Mouse (Mus musculus) right cerebral cortex, postnatal 4 days (tissue): Measurements from ENCODE around the gene Apol8.
A peak's percentile ranks its signal among the peaks of the same experiment; 100 is the strongest.

Experiments
- DNase-seq: peaks from one replicate; pipeline ENCODE4 v3.0.0-alpha.2; 2022

Gene Apol8

DNA sequence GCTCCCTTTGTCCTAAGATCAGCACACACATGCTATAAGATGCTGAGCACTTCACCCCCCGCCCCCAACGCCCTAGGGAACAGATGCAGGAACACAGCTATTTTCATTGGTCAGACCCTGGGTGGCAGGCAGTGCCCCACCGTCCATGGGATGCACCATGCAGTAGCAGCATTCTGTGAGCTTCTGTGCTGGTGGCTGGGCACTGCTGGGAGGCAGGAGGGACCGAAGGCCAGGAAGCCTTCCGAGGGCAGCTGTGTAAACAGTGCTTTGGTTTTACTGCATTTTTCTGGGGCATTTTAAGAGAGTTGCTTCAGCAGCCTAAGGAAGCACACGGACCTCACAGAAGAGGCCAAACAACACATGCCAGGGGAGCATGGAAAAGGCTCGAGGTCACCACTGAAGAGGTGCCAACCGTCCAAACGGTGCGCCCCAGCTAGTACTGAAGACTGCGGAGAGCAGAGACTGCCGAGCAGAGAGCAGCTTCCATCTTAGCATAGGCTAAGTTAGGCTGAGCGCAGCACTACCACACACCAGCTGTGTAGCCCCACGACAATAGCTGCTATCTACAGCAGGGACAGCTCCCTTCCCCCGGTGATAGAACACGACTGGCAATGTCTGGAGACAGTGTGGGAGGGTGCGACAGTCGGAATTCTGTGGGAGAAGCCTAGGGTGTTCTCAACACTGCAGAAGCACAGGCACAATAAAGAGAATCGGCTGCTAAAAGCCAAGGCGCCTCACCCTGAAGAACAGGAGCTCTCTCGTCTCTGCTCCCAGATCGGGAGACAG, 27.4 kb upstream of the Apol8 start:
- no peak for DNase-seq

DNA sequence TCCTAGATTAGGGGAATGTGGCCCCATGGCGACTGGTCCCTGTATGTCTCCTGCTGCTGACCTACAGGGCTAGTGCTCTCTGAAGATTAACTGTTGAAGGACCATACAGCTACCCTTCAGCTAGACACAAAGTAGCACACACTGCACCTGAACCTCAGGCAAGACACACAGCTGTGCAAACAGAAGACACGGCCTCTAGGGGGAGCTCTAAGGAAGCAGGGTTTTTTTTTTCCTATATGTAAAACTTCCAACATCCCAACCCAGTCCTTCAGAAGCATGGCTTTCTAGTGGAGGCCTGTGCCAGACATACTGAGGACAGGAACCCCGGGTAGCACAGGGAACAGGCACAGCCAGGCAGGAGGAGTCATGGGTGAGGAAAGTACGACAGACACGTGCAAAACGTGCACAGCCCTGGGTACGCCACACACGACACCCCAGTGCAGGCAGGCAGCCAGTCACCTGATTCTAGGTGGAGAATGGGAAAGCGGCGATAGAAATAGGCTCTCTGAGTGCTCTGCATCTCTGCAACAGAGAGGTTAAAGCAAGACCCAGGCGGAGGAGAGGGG, 25.7 kb upstream of the Apol8 start:
- no peak for DNase-seq

DNA sequence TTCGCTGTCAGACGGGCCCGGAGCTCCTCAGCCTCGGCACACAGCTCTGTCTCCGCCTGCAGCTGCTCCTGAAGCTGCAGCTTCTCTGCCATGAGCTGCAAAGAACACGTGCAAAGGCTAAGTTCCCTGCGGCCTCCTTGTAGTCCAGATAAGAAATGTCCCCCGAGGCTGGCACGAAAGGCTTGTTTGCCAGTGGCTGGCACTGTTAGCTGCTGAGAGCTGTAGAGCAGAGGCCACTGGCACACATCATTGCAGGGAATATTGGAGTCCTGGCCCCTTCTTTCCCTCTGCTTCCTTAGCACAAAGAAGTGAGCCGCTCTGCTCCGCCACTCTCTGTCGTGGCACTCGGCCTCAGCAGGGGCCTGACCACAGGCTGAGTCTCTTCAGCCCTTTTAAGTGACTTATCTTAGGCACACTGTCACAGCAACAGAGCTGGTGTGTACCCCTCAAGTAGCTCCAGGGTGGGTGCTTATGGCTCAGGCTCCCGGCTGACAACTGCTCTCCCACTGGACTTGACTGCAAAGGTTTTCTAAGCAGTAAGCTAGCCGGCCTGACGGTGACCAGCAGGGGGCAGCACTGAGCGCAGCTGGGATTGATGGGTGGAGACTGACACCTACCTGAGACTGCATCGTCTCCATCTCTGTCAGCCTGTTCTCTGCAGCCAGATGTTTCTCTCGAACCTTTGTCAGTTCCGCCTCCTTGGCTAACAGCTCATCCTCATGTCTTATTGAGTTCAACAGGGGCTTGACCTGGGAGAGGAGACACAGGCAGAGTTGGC, 18.6 kb upstream of the Apol8 start:
- DNase-seq: peak; percentile 85

DNA sequence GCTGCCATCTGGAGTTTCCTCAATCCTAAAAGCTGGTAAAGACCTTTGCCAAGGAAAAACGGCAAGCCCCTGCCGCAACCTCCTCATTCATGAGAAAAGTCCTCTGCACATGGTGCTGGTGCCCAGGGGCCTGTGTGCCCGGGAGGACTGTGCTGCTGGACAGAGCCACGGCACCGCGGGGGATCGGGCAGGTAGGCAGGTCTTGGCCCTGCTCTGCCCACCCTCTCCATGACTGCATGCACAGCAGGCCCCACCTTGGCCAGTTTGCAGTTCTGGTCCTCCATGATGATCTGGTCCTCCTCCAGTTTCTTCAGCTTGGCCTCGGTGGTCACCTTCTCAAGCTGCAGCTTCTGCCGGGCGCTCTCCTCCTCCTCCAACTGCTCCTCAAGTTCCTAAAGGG, 17.5 kb upstream of the Apol8 start:
- DNase-seq: no peak

DNA sequence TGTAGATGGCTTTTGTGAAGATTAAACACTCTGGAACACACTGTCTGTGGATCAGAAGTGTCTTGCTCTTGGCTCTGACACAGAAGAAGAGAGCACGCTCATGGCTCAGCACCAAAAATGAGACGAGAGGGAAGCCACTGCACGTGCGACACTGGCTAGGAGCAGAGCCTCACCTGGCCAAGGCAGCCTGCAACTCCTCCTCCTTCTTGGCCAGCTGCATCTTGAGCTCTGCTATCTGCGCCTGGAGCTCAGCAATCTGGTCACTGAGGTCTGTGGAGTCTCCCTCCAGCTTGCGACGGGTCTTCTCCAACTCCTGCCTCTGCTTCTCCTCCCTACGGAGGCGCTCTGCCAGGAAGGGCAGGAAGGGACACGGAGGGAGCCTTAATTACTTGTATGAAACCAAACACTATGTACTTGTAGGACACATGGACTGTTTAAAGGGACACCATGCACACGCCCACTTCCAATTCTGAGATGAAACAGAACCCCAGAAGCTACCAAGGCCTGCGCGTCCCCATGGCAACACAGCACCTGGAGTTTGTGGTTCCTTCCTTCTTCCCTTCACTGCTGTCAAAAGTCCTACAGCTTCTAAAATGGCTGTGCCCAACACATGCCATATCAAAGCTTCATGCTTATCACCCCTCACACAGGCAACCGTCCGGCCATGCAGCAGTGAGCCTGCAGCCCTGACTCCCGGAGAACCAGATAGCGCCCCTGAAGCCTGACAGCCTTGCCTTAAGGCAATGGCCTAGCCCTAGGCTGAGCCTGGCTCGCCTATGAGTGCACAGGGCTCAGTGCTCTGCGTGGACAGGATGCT, 16.5 kb upstream of the Apol8 start:
- DNase-seq: no peak

DNA sequence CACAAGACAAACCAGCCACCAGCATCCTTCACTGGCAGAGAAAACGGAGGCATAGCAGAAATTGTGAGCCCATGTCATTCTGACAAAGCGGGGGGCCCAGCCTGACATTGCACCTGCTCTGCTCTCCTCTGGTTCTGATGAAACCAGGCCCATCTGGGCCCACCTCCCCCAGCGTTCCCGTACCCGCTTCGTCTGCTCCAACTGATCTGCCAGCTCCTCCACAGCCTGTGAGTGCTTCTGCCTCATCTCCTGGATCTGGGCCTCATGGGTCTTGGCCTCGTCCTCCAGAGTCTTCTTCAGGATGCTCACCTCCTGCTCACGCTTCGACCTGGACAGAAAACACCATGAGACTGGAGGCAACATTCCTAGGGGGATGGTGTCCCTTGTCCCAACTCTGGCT, 14.1 kb upstream of the Apol8 start:
- DNase-seq: no peak

DNA sequence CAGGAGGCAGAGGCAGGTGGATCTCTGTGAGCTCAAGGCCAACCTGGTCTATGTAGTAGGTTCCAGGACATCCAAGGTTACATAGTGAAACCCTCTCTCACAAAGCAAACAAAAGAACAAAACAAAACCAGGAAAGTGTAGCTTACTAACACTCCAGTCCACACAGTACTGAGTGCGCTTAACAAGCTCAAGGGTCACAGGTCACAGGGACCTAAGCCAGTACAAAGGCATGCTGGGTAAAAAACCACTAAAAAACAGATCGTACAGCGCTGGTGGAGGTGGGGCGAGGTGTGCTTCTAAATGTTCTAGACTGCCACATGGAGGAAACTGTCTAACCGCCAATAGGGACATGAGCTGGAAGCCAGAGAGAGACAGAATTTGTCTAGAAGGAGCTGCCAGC, 13.5 kb upstream of the Apol8 start:
- DNase-seq: no peak

DNA sequence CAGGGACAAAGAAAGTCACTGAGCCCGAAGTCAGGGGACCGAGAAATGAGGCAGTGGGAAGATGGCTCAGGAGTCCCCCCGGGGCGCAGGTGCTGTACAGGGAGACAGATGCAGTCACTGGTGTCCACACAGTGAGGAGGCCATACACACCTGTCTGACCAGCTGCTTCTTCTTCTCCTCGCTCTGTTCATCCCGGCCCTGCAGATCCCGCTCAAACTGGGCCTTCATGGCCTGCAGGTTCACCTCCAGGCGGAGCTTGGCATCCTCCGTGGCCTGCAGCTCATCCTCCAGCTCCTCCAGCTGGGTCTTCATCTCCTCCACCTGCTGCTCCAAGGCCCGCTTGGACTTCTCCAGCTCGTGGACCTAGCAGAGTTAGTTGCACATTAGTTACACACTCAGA, 10.2 kb upstream of the Apol8 start:
- no peak for DNase-seq

DNA sequence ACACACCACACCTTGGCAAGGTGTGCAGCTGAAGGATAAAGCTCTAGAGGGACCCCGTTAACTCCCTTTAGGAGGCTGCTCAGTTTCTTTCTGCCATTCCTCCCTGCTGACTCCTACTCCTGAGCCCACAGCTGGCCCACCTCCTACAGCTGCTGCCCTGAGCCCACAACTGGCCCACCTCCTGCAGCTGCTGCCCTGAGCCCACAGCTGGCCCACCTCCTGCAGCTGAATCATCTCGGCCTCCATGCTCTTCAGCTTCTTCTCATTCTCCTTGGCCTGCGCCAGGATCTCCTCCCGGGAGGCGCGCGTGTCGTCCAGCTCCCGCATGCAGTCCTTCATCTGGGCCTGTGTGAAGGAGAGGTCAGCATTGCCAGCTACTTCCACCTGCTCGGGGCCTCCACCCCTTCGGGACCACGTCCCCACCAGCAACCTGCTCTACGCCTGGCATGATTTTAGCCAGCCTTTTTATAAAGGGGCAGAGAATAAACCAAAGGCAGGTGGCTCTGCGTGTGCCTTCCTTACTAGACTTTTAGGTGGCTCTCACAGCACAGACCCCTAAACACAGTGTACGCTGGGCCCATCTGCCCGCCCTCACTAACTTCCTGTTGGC, 8.8 kb upstream of the Apol8 start:
- DNase-seq: no peak

DNA sequence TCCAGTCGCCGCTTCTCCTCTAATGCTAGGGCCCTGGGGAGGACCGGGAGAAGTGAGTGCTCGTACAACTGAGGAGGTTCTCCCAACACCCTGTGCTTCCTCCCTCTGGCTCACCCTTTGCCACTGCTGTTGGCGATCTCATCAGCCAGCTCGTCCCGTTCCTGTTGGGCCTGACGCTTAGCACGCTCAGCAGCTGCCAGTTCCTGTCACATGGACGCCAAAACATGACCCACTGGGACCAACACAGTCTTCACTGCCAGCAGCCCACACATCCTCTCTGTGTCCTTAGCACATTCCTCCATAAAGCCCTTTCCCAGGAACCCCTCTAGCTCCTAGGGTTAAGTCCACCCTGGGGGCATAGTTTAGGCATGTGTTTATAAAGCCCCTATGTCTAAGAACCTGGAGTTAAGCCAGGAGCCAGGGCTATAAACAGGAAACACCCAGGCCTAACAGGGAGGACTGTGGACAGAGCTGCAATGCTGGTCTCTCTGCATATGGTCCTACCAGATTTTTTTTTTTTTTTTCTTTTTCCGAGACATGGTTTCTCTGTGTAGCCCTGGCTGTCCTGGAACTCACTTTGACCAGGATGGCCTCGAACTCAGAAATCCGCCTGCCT, 7.7 kb upstream of the Apol8 start:
- DNase-seq: no peak

DNA sequence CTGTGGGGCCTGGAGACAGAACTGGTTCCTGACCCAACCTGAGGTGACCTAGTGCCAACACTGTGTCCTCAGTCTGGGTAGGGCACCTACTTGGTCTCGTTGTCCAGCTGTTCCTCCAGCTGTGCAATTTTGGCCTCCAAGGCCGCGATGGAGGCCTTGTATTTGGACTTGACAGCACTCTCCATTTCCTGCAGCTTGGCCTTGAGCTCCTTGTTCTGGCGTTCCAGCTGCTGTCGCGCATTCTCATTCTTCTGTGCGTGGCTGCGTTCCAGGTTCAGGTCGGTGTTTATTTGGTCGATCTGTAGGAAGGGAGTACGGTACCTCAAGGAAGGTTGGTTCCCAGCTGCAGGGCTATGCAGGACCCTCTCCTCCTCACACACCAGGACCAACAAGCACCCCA, 6.9 kb upstream of the Apol8 start:
- no peak for DNase-seq

DNA sequence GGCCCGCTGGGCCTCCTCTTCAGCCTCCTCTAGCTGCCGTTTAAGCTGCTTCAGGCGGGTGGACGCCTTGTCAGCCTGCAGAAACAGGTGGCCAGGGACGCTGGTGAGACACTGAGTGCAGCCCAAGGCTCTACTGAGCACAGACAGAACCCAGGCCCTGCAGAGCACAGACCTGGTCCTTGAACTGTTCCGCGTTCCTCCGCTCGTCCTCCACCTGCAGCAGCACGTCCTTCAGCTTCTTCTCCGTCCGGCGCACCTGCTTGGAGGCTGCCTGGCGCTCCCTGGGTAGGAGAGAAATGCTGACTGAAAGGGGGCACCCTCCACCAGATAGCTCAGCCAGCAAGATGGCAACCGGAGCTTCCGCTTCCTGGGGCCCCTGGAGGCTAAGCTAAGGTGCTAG, 6.2 kb upstream of the Apol8 start:
- DNase-seq: no peak

DNA sequence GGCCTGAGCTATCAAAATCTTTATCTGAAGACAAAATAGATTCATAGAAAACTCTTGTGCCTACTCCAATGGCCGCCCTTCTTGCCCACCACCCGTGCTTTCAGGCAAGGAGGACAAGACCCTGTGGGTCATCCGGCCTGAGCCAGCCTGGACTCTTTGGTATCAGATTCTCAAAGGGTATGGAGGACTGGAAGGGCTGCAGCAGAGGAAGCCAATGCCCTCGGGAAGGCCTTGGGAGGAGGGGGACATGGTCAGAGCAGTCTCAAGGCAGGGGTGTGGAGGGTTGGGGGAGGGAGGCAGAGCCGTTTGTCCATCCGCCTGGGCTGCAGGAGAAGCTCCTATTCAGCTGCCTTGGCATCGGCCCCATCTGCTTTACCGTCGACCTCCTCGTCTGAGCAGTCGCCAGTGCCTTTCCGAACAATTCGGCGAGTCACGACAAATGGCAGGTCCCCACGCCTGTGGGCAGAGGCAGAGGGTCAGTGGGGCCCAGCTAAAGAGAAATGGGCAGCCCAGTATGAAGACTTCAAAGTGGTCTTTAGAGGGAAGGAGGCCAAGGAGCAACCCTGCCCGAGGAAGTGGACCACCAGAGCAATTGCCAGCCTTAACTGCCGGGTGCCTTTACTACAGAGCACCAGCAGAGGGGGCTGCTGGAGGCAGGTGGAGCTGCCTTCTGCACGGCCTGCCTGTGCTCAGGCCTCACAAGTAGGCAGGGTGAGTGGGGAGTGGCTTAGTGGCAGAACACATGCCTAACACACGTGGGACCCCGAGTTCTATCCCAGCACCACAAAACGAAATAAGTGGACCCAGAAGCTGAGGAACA, 5.0 kb upstream of the Apol8 start:
- DNase-seq: peak; percentile 40

DNA sequence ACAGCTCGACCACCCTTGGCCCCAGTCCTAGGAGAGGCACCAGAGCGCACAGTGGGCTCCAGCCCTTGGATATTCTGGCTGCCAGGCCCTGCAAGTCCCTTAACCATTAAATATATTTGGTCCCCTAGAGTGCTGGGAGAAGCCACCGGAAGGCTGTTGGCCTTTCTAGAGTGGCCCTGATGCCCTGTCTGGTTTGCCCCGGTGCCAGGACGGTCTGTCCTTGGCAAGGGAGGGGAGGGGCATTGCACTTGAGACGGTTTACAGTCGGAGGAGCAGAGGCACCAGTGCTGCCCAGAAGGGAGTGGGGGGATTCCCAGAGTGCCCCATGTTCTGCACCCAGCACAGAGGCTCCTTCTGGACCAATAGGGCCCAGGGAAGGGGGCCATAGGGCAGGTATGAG, 4.3 kb upstream of the Apol8 start:
- DNase-seq: no peak

DNA sequence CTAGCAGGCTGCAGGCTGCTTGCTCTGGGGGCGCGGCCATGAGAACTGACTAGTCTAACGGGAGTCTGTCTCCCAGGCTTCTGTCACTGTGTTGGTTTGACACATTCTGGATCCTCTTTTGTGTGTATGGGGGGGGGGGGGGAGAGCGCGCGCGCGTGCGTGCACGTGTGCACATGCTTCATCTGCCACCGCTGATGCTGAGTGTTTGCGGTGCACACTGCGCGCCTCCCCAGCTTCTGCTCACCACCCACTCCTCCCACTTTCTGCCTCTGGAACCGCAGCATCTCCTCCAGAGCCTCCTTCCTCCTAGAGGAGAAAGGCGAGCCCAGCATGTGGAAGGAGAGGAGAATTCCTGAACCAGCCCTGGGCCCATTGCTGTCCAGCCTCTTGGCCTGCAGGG, 3.2 kb upstream of the Apol8 start:
- DNase-seq: no peak

DNA sequence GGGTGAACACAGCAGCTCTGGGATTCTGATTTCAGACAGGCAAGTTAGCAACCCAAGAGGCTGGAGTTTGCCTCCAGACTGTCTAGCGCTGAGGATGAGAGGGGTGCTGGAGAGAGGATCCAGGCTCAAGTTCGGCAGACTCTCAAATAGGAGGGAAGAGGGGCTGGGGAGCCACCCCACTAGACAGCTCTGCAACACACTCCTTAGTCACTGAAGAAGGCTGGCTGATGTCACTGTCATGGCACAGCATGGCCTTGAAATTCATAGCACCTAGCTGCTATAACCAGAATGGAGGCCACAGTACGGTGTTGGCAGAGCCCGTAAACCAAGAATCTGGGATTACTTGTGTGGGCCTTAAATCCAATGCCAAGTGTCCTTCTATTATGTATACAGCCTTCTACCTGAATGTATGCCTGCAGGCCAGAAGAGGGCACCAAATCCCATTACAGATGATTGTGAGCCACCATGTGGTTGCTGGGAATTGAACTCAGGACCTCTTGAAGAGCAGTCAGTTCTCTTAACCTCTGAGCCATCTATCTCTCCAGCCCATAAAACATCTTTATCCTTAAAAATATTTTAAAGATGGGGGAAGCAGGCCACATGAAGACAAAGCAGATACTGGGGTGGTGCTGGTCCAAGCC, 903 bp upstream of the Apol8 start:
- no peak for DNase-seq

DNA sequence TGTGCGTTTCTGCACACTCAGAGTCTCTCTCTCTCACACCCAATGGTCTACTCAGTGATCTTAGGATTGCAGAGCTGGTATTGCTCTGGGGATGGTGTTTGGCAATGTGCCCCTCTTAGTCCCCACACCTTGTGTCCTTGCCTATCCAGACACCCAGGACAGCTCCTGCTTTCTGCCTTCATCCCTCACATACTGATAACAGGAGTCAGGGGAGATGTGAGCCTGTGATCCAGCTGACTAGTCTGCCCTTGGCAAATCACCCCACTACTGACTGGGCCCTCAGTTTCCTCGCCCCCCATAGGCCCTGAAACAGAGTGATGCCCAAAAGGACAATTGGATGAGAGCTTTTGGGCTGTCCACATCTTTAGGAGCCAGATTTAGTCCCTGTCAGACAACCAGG, 722 bp downstream of the Apol8 start:
- no peak for DNase-seq

DNA sequence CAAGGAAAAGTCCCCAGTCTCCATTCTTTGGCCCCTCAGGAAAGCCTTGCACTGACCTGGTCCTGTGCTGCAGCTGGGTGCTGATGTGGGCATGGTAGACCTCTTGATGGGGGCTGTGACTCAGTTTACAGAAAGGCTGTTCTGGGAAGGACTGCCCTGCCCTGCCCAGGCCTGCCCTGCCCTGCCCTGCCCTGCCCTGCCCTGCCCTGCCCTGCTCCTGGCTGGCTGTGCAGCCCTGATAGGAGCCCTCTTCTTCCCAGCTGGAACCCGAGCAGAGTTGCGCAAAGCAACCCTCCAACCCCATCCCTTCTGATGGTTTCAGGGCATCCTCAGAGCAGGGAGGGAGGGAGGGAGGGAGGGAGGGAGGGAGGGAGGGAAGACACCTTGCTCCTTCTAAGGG, 1.7 kb downstream of the Apol8 start:
- DNase-seq: no peak

DNA sequence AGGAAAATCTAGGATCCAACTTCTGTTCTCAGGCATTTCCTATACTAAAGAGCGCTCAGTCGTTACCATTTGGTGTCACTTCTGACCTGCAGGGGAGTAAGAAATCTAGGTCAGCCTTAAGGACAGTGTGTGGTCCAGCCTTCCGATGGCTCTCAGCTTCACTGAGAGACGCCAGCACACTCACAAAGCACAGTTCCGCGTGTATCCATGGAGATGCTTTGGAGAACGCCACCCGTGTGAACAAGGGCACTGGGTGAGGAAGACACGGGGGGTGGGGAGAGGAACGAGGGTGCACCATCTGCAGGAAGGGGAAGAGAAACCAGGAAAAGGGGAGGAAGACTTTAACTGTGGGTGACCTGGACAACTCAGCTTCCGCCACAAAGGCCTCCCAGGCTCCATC, 4.4 kb downstream of the Apol8 start:
- DNase-seq: no peak

DNA sequence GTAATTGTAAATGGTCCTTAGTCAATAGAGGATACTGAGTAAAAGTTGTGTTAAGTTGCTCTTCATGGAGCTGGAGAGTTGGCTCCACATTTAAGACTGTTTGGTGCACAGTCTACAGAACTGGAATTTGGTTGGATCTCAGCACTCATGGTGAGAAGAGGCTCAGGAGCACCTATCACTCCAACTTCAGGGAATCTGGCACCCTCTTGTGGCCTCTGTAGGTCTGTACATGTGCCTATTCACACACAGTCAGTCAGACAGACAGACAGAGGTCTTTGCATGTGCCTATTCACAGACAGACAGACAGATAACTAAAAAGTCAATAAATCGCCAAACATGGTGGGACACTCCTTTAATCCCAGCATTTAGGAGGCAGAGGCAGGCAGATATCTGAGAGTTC, 6.3 kb downstream of the Apol8 start:
- DNase-seq: no peak

DNA sequence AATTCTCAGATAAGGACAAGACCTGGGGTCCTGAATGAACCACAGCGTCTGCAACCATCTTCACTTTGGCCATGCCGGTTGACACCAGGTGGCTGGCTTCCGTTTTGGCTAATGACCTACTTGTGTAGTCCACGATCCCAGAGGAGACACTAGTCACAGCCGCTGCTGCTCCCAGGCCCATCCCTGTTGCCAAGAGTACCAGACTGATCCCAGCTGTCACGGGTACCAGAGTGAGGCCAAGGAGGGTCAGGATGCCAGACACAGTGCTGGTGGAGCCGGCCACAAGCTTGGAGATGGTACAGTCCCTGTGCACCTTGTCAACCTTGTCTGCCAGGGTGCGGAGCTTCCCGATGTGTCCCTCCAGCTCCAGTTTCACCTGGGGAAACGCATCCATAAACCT, 7.1 kb downstream of the Apol8 start:
- no peak for DNase-seq
